Mouse (Mus musculus): Measurements from ENCODE around the gene Psmb3. TPM values are rescaled to one million over a fixed set of nuclear protein-coding genes. Genes with fewer than 3 reads are reported as not detected.
"Not testable (repeated sequence)": the region's sequence is repeated elsewhere in the genome, so short reads cannot be mapped to it uniquely, and the experiment has no call there.

Psmb3 gene
- polyA plus RNA-seq, 1 experiment = not detected

GRCm38 (mm10) chr11:97719041-97719440, 15.8 kb downstream of the Psmb3 start:
- H3K27ac ChIP-seq (ENCODE audit: insufficient read depth, low read depth, low read length) = no peak overlapping the region
- no peak overlapping the region for H3K4me3 ChIP-seq (ENCODE audit: insufficient read depth, low read depth, low read length)
- WGBS = 77% methylated on average over 4 of the region's 4 CpGs
- no peak for TF ChIP-seq POLR2A (IDR thresholded peaks at IDR 0.05; ENCODE audit: insufficient read depth, low read depth, low read length)
- no peak for TF ChIP-seq CTCF (IDR thresholded peaks at IDR 0.05; ENCODE audit: insufficient read depth, low read depth, low read length)
- H3K4me1 ChIP-seq (ENCODE audit: control insufficient read depth, insufficient read depth, low read length) = no peaks in the 10 kb centered on the region

- TF ChIP-seq CTCF (IDR thresholded peaks at IDR 0.05; ENCODE audit: insufficient read depth, low read depth, low read length) = no peak
- no peak for TF ChIP-seq POLR2A (IDR thresholded peaks at IDR 0.05; ENCODE audit: insufficient read depth, low read depth, low read length)
- Histone ChIP-seq H3K27ac (ENCODE audit: insufficient read depth, low read depth, low read length) (no peak overlapping the region), H3K4me1 (ENCODE audit: control insufficient read depth, insufficient read depth, low read length) (no peaks in the 10 kb centered on the region), H3K4me3 (ENCODE audit: insufficient read depth, low read depth, low read length) (no peak overlapping the region)
- 91% methylated on average over 4 of the region's 4 CpGs for WGBS
Observed at GRCm38 (mm10) chr11:97721338-97721737, 18.1 kb downstream of the Psmb3 start.

- no peak overlapping the region for H3K27ac ChIP-seq (ENCODE audit: insufficient read depth, low read depth, low read length)
- TF ChIP-seq CTCF (IDR thresholded peaks at IDR 0.05; ENCODE audit: insufficient read depth, low read depth, low read length) = no peak
- TF ChIP-seq POLR2A (IDR thresholded peaks at IDR 0.05; ENCODE audit: insufficient read depth, low read depth, low read length) = no peak
- 84% methylated on average over 7 of the region's 7 CpGs for WGBS
- H3K4me1 ChIP-seq (ENCODE audit: control insufficient read depth, insufficient read depth, low read length) = 0 out of 2 replicates have a peak, but pooled peaks cover under 1% of the 10 kb centered on the region
- H3K4me3 ChIP-seq (ENCODE audit: insufficient read depth, low read depth, low read length) = no peak overlapping the region
Observed at GRCm38 (mm10) chr11:97723709-97724108, 20.5 kb downstream of the Psmb3 start.

GRCm38 (mm10) chr11:97728311-97728710, 25.1 kb downstream of the Psmb3 start:
- no peak overlapping the region for H3K4me3 ChIP-seq (ENCODE audit: insufficient read depth, low read depth, low read length)
- WGBS = 79% methylated on average over 7 of the region's 7 CpGs
- H3K4me1 ChIP-seq (ENCODE audit: control insufficient read depth, insufficient read depth, low read length) = peaks cover 6% of the 10 kb centered on the region; the same call in 1 of the 2 replicates
- H3K27ac ChIP-seq (ENCODE audit: insufficient read depth, low read depth, low read length) = no peak overlapping the region
- TF ChIP-seq CTCF (IDR thresholded peaks at IDR 0.05; ENCODE audit: insufficient read depth, low read depth, low read length) = no peak
- no peak for TF ChIP-seq POLR2A (IDR thresholded peaks at IDR 0.05; ENCODE audit: insufficient read depth, low read depth, low read length)

GRCm38 (mm10) chr11:97728730-97729129, 25.5 kb downstream of the Psmb3 start:
- Histone ChIP-seq H3K27ac (ENCODE audit: insufficient read depth, low read depth, low read length) (no peak overlapping the region), H3K4me3 (ENCODE audit: insufficient read depth, low read depth, low read length) (no peak overlapping the region), H3K4me1 (ENCODE audit: control insufficient read depth, insufficient read depth, low read length) (peaks cover 10% of the 10 kb centered on the region)
- TF ChIP-seq POLR2A (IDR thresholded peaks at IDR 0.05; ENCODE audit: insufficient read depth, low read depth, low read length) = no peak
- no peak for TF ChIP-seq CTCF (IDR thresholded peaks at IDR 0.05; ENCODE audit: insufficient read depth, low read depth, low read length)
- 84% methylated on average over 7 of the region's 7 CpGs for WGBS

- TF ChIP-seq CTCF (IDR thresholded peaks at IDR 0.05; ENCODE audit: insufficient read depth, low read depth, low read length) = no peak
- no peak for TF ChIP-seq POLR2A (IDR thresholded peaks at IDR 0.05; ENCODE audit: insufficient read depth, low read depth, low read length)
- 31% methylated on average over 10 of the region's 10 CpGs for WGBS
- H3K27ac ChIP-seq (ENCODE audit: insufficient read depth, low read depth, low read length) = no peak overlapping the region
- H3K4me1 ChIP-seq (ENCODE audit: control insufficient read depth, insufficient read depth, low read length) = peaks cover 21% of the 10 kb centered on the region
- H3K4me3 ChIP-seq (ENCODE audit: insufficient read depth, low read depth, low read length) = no peak overlapping the region
Observed at GRCm38 (mm10) chr11:97733689-97734088, 30.5 kb downstream of the Psmb3 start.

- peaks cover 15% of the 10 kb centered on the region for H3K4me1 ChIP-seq (ENCODE audit: control insufficient read depth, insufficient read depth, low read length)
- not testable (repeated sequence) for H3K27ac ChIP-seq (ENCODE audit: insufficient read depth, low read depth, low read length); H3K4me3 ChIP-seq (ENCODE audit: insufficient read depth, low read depth, low read length)
- 92% methylated on average over 5 of the region's 5 CpGs for WGBS
Observed at GRCm38 (mm10) chr11:97734810-97735209, 31.6 kb downstream of the Psmb3 start.

GRCm38 (mm10) chr11:97736645-97737044, 33.4 kb downstream of the Psmb3 start:
- TF ChIP-seq CTCF (IDR thresholded peaks at IDR 0.05; ENCODE audit: insufficient read depth, low read depth, low read length) = no peak
- TF ChIP-seq POLR2A (IDR thresholded peaks at IDR 0.05; ENCODE audit: insufficient read depth, low read depth, low read length) = no peak
- Histone ChIP-seq H3K27ac (ENCODE audit: insufficient read depth, low read depth, low read length) (no peak overlapping the region), H3K4me1 (ENCODE audit: control insufficient read depth, insufficient read depth, low read length) (peaks cover 24% of the 10 kb centered on the region), H3K4me3 (ENCODE audit: insufficient read depth, low read depth, low read length) (no peak overlapping the region)
- WGBS = 89% methylated on average over 5 of the region's 5 CpGs

- Histone ChIP-seq H3K4me1 (ENCODE audit: control insufficient read depth, insufficient read depth, low read length) (peaks cover 30% of the 10 kb centered on the region), H3K27ac (ENCODE audit: insufficient read depth, low read depth, low read length) (no peak overlapping the region), H3K4me3 (ENCODE audit: insufficient read depth, low read depth, low read length) (no peak overlapping the region)
- WGBS = 41% methylated on average over 4 of the region's 4 CpGs
- TF ChIP-seq POLR2A (IDR thresholded peaks at IDR 0.05; ENCODE audit: insufficient read depth, low read depth, low read length) = no peak
- TF ChIP-seq CTCF (IDR thresholded peaks at IDR 0.05; ENCODE audit: insufficient read depth, low read depth, low read length) = no peak
Observed at GRCm38 (mm10) chr11:97737600-97737999, 34.4 kb downstream of the Psmb3 start.

GRCm38 (mm10) chr11:97738703-97739102, 35.5 kb downstream of the Psmb3 start:
- no peak for TF ChIP-seq POLR2A (IDR thresholded peaks at IDR 0.05; ENCODE audit: insufficient read depth, low read depth, low read length)
- no peak for TF ChIP-seq CTCF (IDR thresholded peaks at IDR 0.05; ENCODE audit: insufficient read depth, low read depth, low read length)
- H3K4me3 ChIP-seq (ENCODE audit: insufficient read depth, low read depth, low read length) = no peak overlapping the region
- H3K4me1 ChIP-seq (ENCODE audit: control insufficient read depth, insufficient read depth, low read length) = peaks cover 37% of the 10 kb centered on the region
- no peak overlapping the region for H3K27ac ChIP-seq (ENCODE audit: insufficient read depth, low read depth, low read length)
- 65% methylated on average over 6 of the region's 6 CpGs for WGBS

Data from olfactory bulb, adult 2 months (tissue).